Mouse (Mus musculus) forebrain, embryonic 12.5 days (tissue): ENCODE data around the gene Hist1h4k. TPM values are rescaled to one million over a fixed set of nuclear protein-coding genes. Genes with fewer than 3 reads are reported as not detected.
"Not testable (repeated sequence)": the region's sequence is repeated elsewhere in the genome, so short reads cannot be mapped to it uniquely, and the experiment has no call there.

ENCODE experiments used
- ATAC-seq: fragments of 200-750 bp; cut with Nextera tagmentation; 2 replicates; pipeline ENCODE4 v1.8.0; 2017; ENCODE audit warnings: moderate TSS enrichment; ENCODE audit not compliant: low FRiP score
- H3K27ac ChIP-seq: fragments of 300-500 bp; sonication (generic); 2 replicates; pipeline ENCODE4 v1.5.1; 2016; ENCODE audit warnings: mild to moderate bottlenecking
- H3K27me3 ChIP-seq: fragments of 300-500 bp; sonication (generic); 2 replicates; pipeline ENCODE4 v1.6.1; 2016; ENCODE audit warnings: mild to moderate bottlenecking
- H3K36me3 ChIP-seq: fragments of 300-500 bp; sonication (generic); replicated peaks from 2 replicates; pipeline ENCODE4 v1.6.1; 2016; ENCODE audit warnings: mild to moderate bottlenecking
- H3K4me1 ChIP-seq: fragments of 300-500 bp; sonication (generic); 2 replicates; pipeline ENCODE4 v1.6.1; 2016
- H3K4me2 ChIP-seq: fragments of 300-500 bp; sonication (generic); 2 replicates; pipeline ENCODE4 v1.6.1; 2016; ENCODE audit warnings: mild to moderate bottlenecking, moderate library complexity
- H3K4me3 ChIP-seq: fragments of 300-500 bp; sonication (generic); replicated peaks from 2 replicates; pipeline ENCODE4 v1.5.1; 2016; ENCODE audit warnings: mild to moderate bottlenecking
- H3K9ac ChIP-seq: fragments of 300-500 bp; sonication (generic); 2 replicates; pipeline ENCODE4 v1.6.1; 2016; ENCODE audit warnings: mild to moderate bottlenecking
- H3K9me3 ChIP-seq: fragments of 300-500 bp; sonication (generic); 2 replicates; pipeline ENCODE4 v1.6.1; 2016
- WGBS: fragments of 180-500 bp; shearing (Covaris S2); methylation state at CpG from one replicate; pipeline ENCODE4 v1.1.7; 2016; 5-methylcytosine and 5-hydroxymethylcytosine counted together
- polyA plus RNA-seq: library from polyadenylated mRNA; unstranded; fragments of >200 nt; fragmentation: Nextera tagmentation; extraction: Ambion mirVana; gene quantifications from 2 replicates; pipeline ENCODE4 v1.2.1, GENCODE M21; 2016

Hist1h4k gene
- 2.4 and 4.5 TPM in 2 replicates for polyA plus RNA-seq

DNA sequence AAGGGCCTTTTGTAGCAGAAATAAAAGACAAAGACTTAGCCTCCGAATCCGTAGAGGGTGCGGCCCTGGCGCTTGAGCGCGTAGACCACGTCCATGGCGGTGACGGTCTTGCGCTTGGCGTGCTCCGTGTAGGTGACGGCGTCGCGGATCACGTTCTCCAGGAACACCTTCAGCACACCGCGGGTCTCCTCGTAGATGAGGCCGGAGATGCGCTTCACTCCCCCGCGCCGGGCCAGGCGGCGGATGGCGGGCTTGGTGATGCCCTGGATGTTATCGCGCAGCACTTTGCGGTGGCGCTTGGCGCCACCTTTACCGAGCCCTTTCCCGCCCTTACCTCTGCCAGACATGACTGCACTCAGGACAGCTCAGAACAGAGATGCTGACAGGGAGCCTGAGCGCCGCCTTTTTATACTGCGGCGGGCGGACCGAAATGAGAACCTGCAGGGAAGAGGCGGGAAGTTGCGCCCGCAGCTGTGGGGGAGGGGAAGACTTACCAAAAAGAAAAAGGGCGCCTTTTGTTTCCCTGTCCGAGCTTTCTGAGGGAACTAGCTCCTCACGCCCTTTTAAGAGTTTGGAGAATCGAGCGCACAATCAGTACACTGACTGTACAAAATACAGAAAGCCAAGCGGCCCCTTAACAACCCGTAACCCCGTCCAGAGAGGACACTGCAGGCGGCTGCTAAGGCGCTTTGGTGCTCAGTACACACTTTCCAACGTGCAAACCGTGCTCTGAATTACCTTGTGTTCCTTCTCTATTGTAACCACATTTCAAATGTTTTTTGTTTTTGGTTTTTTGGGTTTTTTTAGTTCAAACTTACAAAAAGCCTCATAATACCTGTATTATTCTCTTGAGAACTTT lies at the start of gene Hist1h4k:
Gene Hist1h4k (minus strand): TSS at position 347 of the 859 bp plus-strand sequence.
- peak; percentile 87 for ATAC-seq
- H3K9me3 ChIP-seq, H3K36me3 ChIP-seq, H3K27me3 ChIP-seq: not testable (repeated sequence)
- peak within 1 kb of the TSS; percentile 57 for H3K4me3 ChIP-seq
- H3K9ac ChIP-seq, result peak within 1 kb of the TSS; percentile 75
- H3K4me1 ChIP-seq, result peaks cover 38% of the 10 kb centered on the region
- H3K27ac ChIP-seq, result peak within 1 kb of the TSS; percentile 97
- peak within 1 kb of the TSS; percentile 85 for H3K4me2 ChIP-seq
- WGBS, result under 1% methylated on average over 47 of the region's 56 CpGs

DNA sequence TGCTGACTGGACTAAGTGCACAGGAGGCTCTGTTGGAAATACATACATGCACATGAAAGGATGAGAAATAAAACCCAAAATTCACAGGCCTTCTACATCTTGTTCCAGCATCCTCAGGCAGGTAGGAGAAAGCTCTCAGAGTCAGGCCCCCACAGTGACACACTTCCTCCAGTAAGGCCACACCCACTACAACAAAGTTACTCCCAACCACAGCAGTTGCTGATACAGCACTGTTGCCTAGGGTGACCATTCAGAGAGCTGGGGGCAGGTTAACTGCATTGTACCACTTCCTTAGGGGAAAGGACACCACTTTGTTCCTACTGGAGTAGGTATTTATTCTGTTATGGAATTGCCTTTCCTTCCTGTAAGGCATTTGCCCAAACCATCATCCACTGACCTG lies 46.9 kb upstream of the Hist1h4k start:
- not testable (repeated sequence) for H3K9ac ChIP-seq, H3K4me1 ChIP-seq, ATAC-seq, H3K4me2 ChIP-seq, H3K9me3 ChIP-seq, H3K27ac ChIP-seq, H3K36me3 ChIP-seq, H3K4me3 ChIP-seq, H3K27me3 ChIP-seq

DNA sequence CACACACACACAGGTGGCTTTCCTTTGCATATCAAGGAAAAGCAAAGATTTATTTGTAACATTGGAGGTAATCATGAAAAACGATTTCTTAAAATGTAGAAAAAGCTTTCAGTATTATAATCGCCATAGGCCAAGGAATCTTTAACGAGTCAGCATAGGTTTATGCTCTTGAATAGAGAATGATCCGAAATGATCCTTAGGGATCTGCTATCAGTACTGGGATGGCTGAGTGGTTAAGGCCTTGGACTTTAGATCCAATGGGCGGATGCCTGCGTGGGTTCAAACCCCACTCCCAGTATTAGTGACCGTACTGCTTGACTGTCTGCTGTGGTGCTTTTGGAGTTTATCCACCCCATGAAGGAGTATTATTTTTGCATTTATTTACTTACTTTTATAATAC lies 45.3 kb upstream of the Hist1h4k start:
- no peaks in the 10 kb centered on the region for H3K36me3 ChIP-seq
- ATAC-seq, result no peak
- peaks cover 5% of the 10 kb centered on the region for H3K4me1 ChIP-seq
- no peak overlapping the region for H3K27ac ChIP-seq
- H3K4me2 ChIP-seq, result no peak overlapping the region
- WGBS, result 88% methylated on average over 7 of the region's 7 CpGs
- H3K4me3 ChIP-seq, result no peak overlapping the region
- no peaks in the 10 kb centered on the region for H3K27me3 ChIP-seq
- no peak overlapping the region for H3K9ac ChIP-seq
- H3K9me3 ChIP-seq, result no peaks in the 10 kb centered on the region

DNA sequence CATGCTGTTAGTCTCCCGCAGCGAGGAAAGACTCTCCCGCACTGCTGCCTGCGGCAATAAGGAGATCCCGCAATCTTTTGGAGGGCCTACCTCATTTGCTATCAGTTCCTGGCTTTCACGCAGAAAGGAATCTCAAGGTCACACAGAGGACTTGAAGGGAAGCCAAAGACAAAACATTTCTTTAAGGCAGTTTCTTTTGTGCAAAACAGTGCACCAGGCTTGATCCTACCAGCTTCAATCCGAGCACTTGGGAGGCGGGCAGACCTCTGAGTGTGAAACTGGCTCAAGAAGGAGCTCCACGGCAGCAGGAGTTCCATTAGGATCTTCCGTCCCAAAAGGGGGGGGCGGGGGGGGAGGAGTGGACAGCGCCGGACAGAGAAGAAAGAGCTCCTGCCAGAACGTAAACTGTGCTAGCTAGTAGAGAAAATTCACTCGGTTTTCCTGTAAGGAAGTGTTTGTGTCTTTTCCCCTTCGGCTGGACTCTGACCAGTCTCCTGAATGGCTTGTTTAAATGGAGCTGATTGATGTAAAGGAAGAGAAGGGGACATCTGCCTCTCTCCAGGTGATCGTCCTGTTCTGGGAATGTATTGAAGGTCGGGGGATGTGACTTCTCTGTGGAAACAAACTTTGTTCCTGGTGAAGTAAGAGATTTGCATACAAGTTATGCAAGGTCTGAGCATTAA lies 40.4 kb upstream of the Hist1h4k start:
- 5% methylated on average over 18 of the region's 18 CpGs for WGBS
- H3K4me1 ChIP-seq, result peaks cover 20% of the 10 kb centered on the region
- H3K27ac ChIP-seq, result peak overlapping the region; percentile 36; the same call in 1 of the 2 replicates
- no peaks in the 10 kb centered on the region for H3K27me3 ChIP-seq
- ATAC-seq, result no peak
- H3K36me3 ChIP-seq, result no peaks in the 10 kb centered on the region
- H3K9me3 ChIP-seq, result no peaks in the 10 kb centered on the region
- peak overlapping the region; percentile 42 for H3K4me2 ChIP-seq
- H3K4me3 ChIP-seq, result peak overlapping the region; percentile 11
- H3K9ac ChIP-seq, result peak overlapping the region; percentile 45

DNA sequence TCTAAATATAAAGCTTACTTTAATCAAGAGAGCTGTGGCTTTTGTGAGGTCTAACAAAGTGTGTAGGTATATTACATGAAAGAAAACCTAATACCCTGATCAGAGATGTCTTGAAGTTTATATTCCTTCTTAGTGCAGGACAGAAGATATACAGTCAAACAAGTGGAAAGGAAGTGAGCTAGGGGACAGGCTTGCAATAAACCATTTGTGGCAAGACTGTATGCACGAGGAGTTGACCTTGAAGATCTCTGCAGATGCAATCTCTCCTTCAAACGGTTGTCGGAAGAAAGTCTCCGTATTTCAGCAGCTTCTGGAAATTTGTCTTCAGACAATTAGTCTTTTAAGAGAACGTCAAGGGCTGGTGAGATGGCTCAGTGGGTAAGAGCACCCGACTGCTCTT lies 39.6 kb upstream of the Hist1h4k start:
- no peak for ATAC-seq
- Histone ChIP-seq H3K9ac (no peak overlapping the region), H3K27me3 (no peaks in the 10 kb centered on the region), H3K4me2 (no peak overlapping the region), H3K9me3 (no peaks in the 10 kb centered on the region), H3K27ac (no peak overlapping the region), H3K4me3 (no peak overlapping the region), H3K4me1 (peaks cover 24% of the 10 kb centered on the region), H3K36me3 (no peaks in the 10 kb centered on the region)
- WGBS, result 54% methylated on average over 6 of the region's 6 CpGs

DNA sequence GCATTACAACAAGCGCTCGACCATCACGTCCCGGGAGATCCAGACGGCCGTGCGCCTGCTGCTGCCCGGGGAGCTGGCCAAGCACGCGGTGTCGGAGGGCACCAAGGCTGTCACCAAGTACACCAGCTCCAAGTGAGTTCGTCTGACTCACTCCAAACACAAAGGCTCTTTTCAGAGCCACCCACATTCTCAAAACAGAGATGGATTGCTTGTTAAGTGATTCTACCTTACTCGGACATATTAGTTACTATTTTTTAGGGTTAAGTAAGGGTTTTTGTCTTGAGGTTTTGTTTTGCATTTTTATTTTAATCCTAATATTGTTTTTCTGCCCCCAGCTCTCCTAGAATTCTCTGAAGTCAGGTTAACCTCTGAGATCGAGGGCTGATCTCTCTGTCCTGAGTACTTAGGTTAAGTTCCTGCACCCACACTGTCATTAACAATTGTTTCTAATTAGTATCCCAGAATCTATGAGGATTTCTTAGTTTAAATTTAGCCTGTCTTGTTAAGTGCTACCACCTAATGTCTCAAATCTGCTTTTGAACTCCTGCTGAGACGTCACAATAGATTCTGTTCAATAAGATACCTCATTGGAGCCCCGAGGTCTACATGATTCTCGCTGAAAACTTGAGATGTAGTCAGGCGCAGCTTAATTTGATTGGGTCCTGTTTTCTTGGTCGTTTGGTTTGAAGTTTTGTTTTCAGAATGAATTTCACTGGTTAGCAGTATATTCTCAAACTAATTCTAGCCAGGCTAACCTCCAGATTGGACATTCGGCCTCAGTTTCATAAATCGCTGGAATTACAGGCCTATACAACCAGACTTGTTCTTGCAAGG lies 37.7 kb upstream of the Hist1h4k start:
- H3K27me3 ChIP-seq, result no peaks in the 10 kb centered on the region
- H3K27ac ChIP-seq, result peak overlapping the region; percentile 88
- no peaks in the 10 kb centered on the region for H3K36me3 ChIP-seq
- peak overlapping the region; percentile 45; the same call in 1 of the 2 replicates for H3K9ac ChIP-seq
- H3K4me1 ChIP-seq, result peaks cover 32% of the 10 kb centered on the region
- H3K4me2 ChIP-seq, result peak overlapping the region; percentile 50
- ATAC-seq, result peak; percentile 14
- no peaks in the 10 kb centered on the region for H3K9me3 ChIP-seq
- H3K4me3 ChIP-seq, result peak overlapping the region; percentile 37
- 5% methylated on average over 17 of the region's 21 CpGs for WGBS

DNA sequence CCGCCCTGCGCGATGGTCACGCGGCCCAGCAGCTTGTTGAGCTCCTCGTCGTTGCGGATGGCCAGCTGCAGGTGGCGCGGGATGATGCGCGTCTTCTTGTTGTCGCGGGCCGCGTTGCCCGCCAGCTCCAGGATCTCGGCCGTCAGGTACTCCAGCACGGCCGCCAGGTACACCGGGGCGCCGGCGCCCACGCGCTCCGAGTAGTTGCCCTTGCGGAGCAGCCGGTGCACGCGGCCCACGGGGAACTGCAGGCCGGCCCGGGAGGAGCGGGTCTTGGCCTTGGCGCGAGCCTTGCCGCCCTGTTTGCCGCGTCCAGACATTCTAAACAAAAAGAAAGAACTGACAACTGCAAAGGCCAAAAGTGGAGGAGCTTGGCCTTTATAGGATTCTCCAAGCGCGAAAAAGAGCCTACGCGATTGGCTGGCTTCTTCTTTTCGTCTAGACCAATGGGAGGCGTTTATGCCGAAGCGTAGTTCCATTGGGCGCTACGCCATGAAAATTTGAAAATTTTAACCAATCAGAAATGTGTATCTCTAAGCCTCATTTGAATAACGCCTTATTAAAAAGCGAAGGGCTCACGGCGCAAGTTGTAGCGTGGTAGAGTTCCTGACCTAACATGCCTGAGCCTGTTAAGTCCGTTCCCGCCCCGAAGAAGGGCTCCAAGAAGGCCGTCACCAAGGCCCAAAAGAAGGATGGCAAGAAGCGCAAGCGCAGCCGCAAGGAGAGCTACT lies 36.8 kb upstream of the Hist1h4k start, which contains the start of the genes Hist1h2an and Hist1h2bp:
Gene Hist1h2an (minus strand): TSS at position 320 of the 731 bp plus-strand sequence.
Gene Hist1h2bp (plus strand): TSS at position 563 of the 731 bp plus-strand sequence.
- peak; percentile 95 for ATAC-seq
- not testable (repeated sequence) for H3K36me3 ChIP-seq, H3K9me3 ChIP-seq, H3K27me3 ChIP-seq
- under 1% methylated on average over 38 of the region's 63 CpGs for WGBS
- peak within 1 kb of the TSS; percentile 94 for H3K27ac ChIP-seq
- H3K4me2 ChIP-seq, result peak within 1 kb of the TSS; percentile 53
- peaks cover 39% of the 10 kb centered on the region for H3K4me1 ChIP-seq
- peak within 1 kb of the TSS; percentile 58 for H3K9ac ChIP-seq
- peak within 1 kb of the TSS; percentile 37 for H3K4me3 ChIP-seq

DNA sequence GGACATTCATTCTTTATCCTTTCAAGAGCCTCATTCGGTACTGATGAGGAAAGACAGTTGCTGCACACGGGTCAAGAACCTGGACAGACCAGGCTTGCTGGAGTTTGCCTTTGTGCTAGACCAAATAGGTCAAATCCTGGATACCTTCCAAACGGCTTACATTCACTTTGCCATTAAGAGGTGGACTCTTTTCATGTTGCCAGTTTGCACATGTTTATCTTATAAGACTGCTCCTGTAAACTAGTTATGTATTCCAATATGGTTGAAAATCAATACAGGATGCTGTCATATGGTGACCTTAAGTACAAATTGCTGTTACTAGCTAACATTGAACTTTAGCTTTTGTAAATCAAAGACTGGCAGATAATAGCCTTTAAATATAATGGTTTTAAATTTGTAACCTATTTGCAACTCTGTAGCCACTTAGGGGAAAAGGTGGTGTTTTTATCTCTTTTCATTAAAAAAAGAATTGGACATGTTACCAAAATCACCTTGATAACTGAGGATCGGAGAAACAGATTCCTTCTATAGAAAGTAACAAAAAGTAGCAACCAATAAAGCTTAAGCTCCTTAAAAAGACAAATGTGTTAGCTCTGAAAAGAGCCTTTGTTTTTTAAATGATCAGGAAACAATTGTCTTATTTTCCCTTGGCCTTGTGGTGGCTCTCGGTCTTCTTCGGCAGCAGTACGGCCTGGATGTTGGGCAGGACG lies 36.0 kb upstream of the Hist1h4k start:
- Histone ChIP-seq H3K4me1 (peaks cover 39% of the 10 kb centered on the region), H3K4me3 (peak overlapping the region; percentile 37), H3K9ac (peak overlapping the region; percentile 58), H3K27me3 (no peaks in the 10 kb centered on the region), H3K4me2 (peak overlapping the region; percentile 53), H3K27ac (peak overlapping the region; percentile 94), H3K9me3 (no peaks in the 10 kb centered on the region), H3K36me3 (no peaks in the 10 kb centered on the region)
- WGBS, result 3% methylated on average over 8 of the region's 8 CpGs
- ATAC-seq, result no peak

DNA sequence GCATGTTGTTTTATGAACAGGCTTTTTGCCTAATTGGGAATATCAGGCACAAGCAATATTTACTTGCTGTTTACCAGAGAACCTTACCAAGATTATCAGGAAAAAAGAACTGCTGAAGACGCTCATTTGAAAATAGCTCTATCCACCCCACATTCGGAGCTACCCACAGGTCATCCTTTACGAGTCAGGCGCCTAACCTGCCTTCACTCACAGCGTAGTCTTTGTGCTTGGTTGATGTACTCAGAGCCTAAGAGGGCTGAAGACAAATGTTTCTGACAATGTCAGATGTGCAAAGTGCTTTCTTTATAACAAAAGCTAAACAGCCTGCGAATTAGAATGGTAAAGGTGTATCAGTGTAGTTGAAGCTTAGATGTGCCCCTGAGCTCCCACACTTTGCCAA lies 34.0 kb upstream of the Hist1h4k start:
- ATAC-seq, result no peak
- H3K9ac ChIP-seq, result peak overlapping the region; percentile 36
- H3K9me3 ChIP-seq, result no peaks in the 10 kb centered on the region
- peak overlapping the region; percentile 93 for H3K27ac ChIP-seq
- H3K27me3 ChIP-seq, result no peaks in the 10 kb centered on the region
- H3K4me1 ChIP-seq, result peaks cover 47% of the 10 kb centered on the region
- H3K4me3 ChIP-seq, result no peak overlapping the region; the same call in 1 of the 2 replicates
- WGBS, result 20% methylated on average over 6 of the region's 6 CpGs
- peak overlapping the region; percentile 65 for H3K4me2 ChIP-seq
- no peaks in the 10 kb centered on the region for H3K36me3 ChIP-seq

DNA sequence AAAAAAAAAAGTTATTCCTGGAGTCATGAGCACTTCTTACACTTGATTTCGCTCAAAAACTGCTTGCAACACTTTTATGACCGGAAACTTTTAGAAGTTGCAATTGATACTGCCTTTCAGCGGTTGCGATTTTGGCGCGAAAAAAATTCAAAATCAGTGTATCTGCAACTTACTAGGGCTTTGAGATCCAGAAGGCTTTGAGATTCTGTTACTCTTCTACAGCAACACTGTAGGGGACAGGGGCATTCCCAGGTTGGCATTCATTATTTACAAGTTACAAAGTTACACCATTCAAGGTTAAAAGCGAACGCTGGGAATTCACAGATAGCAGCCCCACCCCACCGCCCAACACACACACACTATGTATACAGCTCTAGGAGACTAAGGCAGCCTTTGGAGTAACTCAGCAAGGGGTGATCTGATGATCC lies 33.4 kb upstream of the Hist1h4k start:
- no peaks in the 10 kb centered on the region for H3K9me3 ChIP-seq
- H3K4me1 ChIP-seq, result peaks cover 49% of the 10 kb centered on the region
- H3K4me2 ChIP-seq, result peak overlapping the region; percentile 65
- peak overlapping the region; percentile 45 for H3K4me3 ChIP-seq
- ATAC-seq, result no peak
- 0% methylated on average over 9 of the region's 9 CpGs for WGBS
- peak overlapping the region; percentile 36 for H3K9ac ChIP-seq
- no peaks in the 10 kb centered on the region for H3K27me3 ChIP-seq
- H3K27ac ChIP-seq, result peak overlapping the region; percentile 93
- no peaks in the 10 kb centered on the region for H3K36me3 ChIP-seq

DNA sequence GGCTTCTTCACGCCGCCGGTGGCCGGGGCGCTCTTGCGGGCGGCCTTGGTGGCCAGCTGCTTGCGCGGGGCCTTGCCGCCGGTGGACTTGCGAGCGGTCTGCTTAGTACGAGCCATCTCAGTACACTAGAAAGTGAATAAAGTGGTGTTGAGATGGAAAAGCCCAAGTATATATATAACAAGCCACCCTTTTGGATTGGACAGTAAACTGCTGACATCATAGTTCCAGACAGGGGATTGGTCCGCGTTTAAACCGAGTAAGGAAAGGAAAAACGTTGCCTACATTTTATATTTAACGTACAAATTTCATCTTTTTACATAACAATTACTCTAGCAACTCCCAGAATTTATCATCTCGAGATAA lies 32.9 kb upstream of the Hist1h4k start, which contains the start of gene Hist1h3i:
Gene Hist1h3i (minus strand): TSS at position 116 of the 363 bp plus-strand sequence.
- H3K4me3 ChIP-seq, result peak within 1 kb of the TSS; percentile 45
- H3K9ac ChIP-seq, result peak within 1 kb of the TSS; percentile 72
- no peaks in the 10 kb centered on the region for H3K9me3 ChIP-seq
- peaks cover 47% of the 10 kb centered on the region for H3K4me1 ChIP-seq
- peak within 1 kb of the TSS; percentile 93 for H3K27ac ChIP-seq
- 0% methylated on average over 15 of the region's 20 CpGs for WGBS
- H3K36me3 ChIP-seq, result no peaks in the 10 kb centered on the region
- H3K27me3 ChIP-seq, result no peaks in the 10 kb centered on the region
- peak within 1 kb of the TSS; percentile 65 for H3K4me2 ChIP-seq
- peak; percentile 75 for ATAC-seq
